Mouse (Mus musculus): ENCODE measurements around the gene Usp47. TPM values are rescaled to one million over a fixed set of nuclear protein-coding genes. Genes with fewer than 3 reads are reported as not detected.
"Not testable (repeated sequence)": the region's sequence is repeated elsewhere in the genome, so short reads cannot be mapped to it uniquely, and the experiment has no call there.

Usp47 gene
- total RNA-seq, 2 experiments from 2014 or later = 63.3 to 67.4 TPM

- intact Hi-C loops (cut with DNase I) = no loop called here
These were observed 12.5 kb downstream of the Usp47 start for GRCm38 (mm10) chr7:112035804-112036203.

GRCm38 (mm10) chr7:112036636-112037035, 13.3 kb downstream of the Usp47 start:
- intact Hi-C loops (cut with DNase I) = no loop called here
- DNase-seq (ENCODE audit: low spot score in 2 of 2) = no peak

More at GRCm38 (mm10) chr7:112035804-112036203, 12.5 kb downstream of the Usp47 start:
- no peak for DNase-seq (ENCODE audit: low spot score in 2 of 2)

GRCm38 (mm10) chr7:112040271-112040670, 17.0 kb downstream of the Usp47 start:
- intact Hi-C loops (cut with DNase I) = no loop called here
- no peak for DNase-seq (ENCODE audit: low spot score in 2 of 2)

- intact Hi-C loops (cut with DNase I) = no loop called here
- no peak for DNase-seq (ENCODE audit: low spot score in 2 of 2)
These were observed 19.5 kb downstream of the Usp47 start for GRCm38 (mm10) chr7:112042758-112043157.

- no peak for DNase-seq (ENCODE audit: low spot score in 2 of 2)
- intact Hi-C loops (cut with DNase I) = no loop called here
These were observed 21.9 kb downstream of the Usp47 start for GRCm38 (mm10) chr7:112045249-112045648.

- intact Hi-C loops (cut with DNase I) = no loop called here
- DNase-seq (ENCODE audit: low spot score in 2 of 2) = no peak
These were observed 22.6 kb downstream of the Usp47 start for GRCm38 (mm10) chr7:112045794-112046388.

- DNase-seq (ENCODE audit: low spot score in 2 of 2) = no peak
- intact Hi-C loops (cut with DNase I) = no loop called here
These were observed 25.3 kb downstream of the Usp47 start for GRCm38 (mm10) chr7:112048643-112049042.

- intact Hi-C loops (cut with DNase I) = no loop called here
These were observed 30.4 kb downstream of the Usp47 start for GRCm38 (mm10) chr7:112053667-112054066.

GRCm38 (mm10) chr7:112055901-112056625, 32.8 kb downstream of the Usp47 start:
- no peak for DNase-seq (ENCODE audit: low spot score in 2 of 2)
- intact Hi-C loops (cut with DNase I) = no loop called here

More at GRCm38 (mm10) chr7:112053667-112054066, 30.4 kb downstream of the Usp47 start:
- no peak for DNase-seq (ENCODE audit: low spot score in 2 of 2)

- DNase-seq (ENCODE audit: low spot score in 2 of 2) = no peak
- intact Hi-C loops (cut with DNase I) = no loop called here
These were observed 51.6 kb downstream of the Usp47 start for GRCm38 (mm10) chr7:112074868-112075267.

GRCm38 (mm10) chr7:112082636-112083035, 59.3 kb downstream of the Usp47 start:
- intact Hi-C loops (cut with DNase I) = loop anchor here (5.0 kb wide), 1 partner anchor 50 kb away; no protein-coding TSS in a partner anchor
- no peak for DNase-seq (ENCODE audit: low spot score in 2 of 2)

- intact Hi-C loops (cut with DNase I) = loop anchor here (2.0 to 5.0 kb wide), 2 partner anchors 52 to 285 kb away; no protein-coding TSS in a partner anchor
- no peak for DNase-seq (ENCODE audit: low spot score in 2 of 2)
These were observed 60.9 kb downstream of the Usp47 start for GRCm38 (mm10) chr7:112084222-112084621.

GRCm38 (mm10) chr7:112085062-112085461, 61.8 kb downstream of the Usp47 start:
- peak; percentile 76 to 80 for DNase-seq (ENCODE audit: low spot score in 2 of 2)
- intact Hi-C loops (cut with DNase I) = loop anchor here (2.0 to 5.0 kb wide), 2 partner anchors 92 to 284 kb away; no protein-coding TSS in a partner anchor

- intact Hi-C loops (cut with DNase I) = loop anchor here (5.0 kb wide), 1 partner anchor 91 kb away; no protein-coding TSS in a partner anchor
- no peak for DNase-seq (ENCODE audit: low spot score in 2 of 2)
These were observed 62.9 kb downstream of the Usp47 start for GRCm38 (mm10) chr7:112086186-112086585.

- DNase-seq (ENCODE audit: low spot score in 2 of 2); intact Hi-C loops (cut with DNase I): not testable (repeated sequence)
These were observed 71.6 kb downstream of the Usp47 start for GRCm38 (mm10) chr7:112094923-112095322.

- intact Hi-C loops (cut with DNase I) = no loop called here
- DNase-seq (ENCODE audit: low spot score in 2 of 2) = no peak
These were observed 77.6 kb downstream of the Usp47 start for GRCm38 (mm10) chr7:112100887-112101286.

GRCm38 (mm10) chr7:112102933-112103332, 79.6 kb downstream of the Usp47 start:
- no peak for DNase-seq (ENCODE audit: low spot score in 2 of 2)
- intact Hi-C loops (cut with DNase I) = no loop called here

- intact Hi-C loops (cut with DNase I) = no loop called here
These were observed 80.5 kb downstream of the Usp47 start for GRCm38 (mm10) chr7:112103816-112104215.

GRCm38 (mm10) chr7:112108757-112109156, 85.5 kb downstream of the Usp47 start:
- DNase-seq (ENCODE audit: low spot score in 2 of 2) = no peak
- intact Hi-C loops (cut with DNase I) = no loop called here

More at GRCm38 (mm10) chr7:112103816-112104215, 80.5 kb downstream of the Usp47 start:
- DNase-seq (ENCODE audit: low spot score in 2 of 2) = no peak

- intact Hi-C loops (cut with DNase I) = no loop called here
- DNase-seq (ENCODE audit: low spot score in 2 of 2) = no peak
These were observed 87.5 kb downstream of the Usp47 start for GRCm38 (mm10) chr7:112110638-112111372.

All from left cerebral cortex, postnatal 36 days (tissue).